Mouse (Mus musculus): ENCODE measurements at regions not wholly inside any gene's neighbourhood (a gene's known extent, or its start where the extent isn't known, plus 50 kb on each side); places are given as distances from the start of the nearest gene placed in this dataset.

GRCm38 (mm10) chr1:82158466-82158865, 74.4 kb upstream of the Gm9747 start:
- H3K27me3 ChIP-seq (ENCODE audit: control insufficient read depth, insufficient read depth, low read length, poor library complexity, severe bottlenecking), result no peaks in the 10 kb centered on the region
- H3K4me3 ChIP-seq (ENCODE audit: low read depth, low read length), result no peak overlapping the region
- H3K4me1 ChIP-seq (ENCODE audit: control insufficient read depth, insufficient read depth, low read length), result no peaks in the 10 kb centered on the region
- H3K27ac ChIP-seq (ENCODE audit: insufficient read depth, low read length), result no peak overlapping the region
- H3K9me3 ChIP-seq (replicated peaks; ENCODE audit: control insufficient read depth, insufficient read depth, low read length, poor library complexity, severe bottlenecking), result no peaks in the 10 kb centered on the region
- no peak overlapping the region for H3K9ac ChIP-seq (ENCODE audit: low read depth, poor library complexity, severe bottlenecking)
- H3K36me3 ChIP-seq (ENCODE audit: control insufficient read depth, insufficient read depth, low read length, poor library complexity, severe bottlenecking), result no peaks in the 10 kb centered on the region
- TF ChIP-seq EP300 (IDR thresholded peaks at IDR 0.05; ENCODE audit: insufficient read depth, low read depth, low read length), result no peak
- TF ChIP-seq POLR2A (IDR thresholded peaks at IDR 0.05; ENCODE audit: insufficient read depth, low read length), result no peak
- TF ChIP-seq CTCF (IDR thresholded peaks at IDR 0.05; ENCODE audit: low read depth, low read length), result no peak

GRCm38 (mm10) chr1:82159201-82159600, 73.7 kb upstream of the Gm9747 start:
- no peak for TF ChIP-seq POLR2A (IDR thresholded peaks at IDR 0.05; ENCODE audit: insufficient read depth, low read length)
- TF ChIP-seq EP300 (IDR thresholded peaks at IDR 0.05; ENCODE audit: insufficient read depth, low read depth, low read length), result no peak
- TF ChIP-seq CTCF (IDR thresholded peaks at IDR 0.05; ENCODE audit: low read depth, low read length), result no peak
- H3K36me3 ChIP-seq (ENCODE audit: control insufficient read depth, insufficient read depth, low read length, poor library complexity, severe bottlenecking), result no peaks in the 10 kb centered on the region
- H3K4me3 ChIP-seq (ENCODE audit: low read depth, low read length), result no peak overlapping the region
- no peak overlapping the region for H3K9ac ChIP-seq (ENCODE audit: low read depth, poor library complexity, severe bottlenecking)
- H3K27ac ChIP-seq (ENCODE audit: insufficient read depth, low read length), result no peak overlapping the region
- no peaks in the 10 kb centered on the region for H3K9me3 ChIP-seq (replicated peaks; ENCODE audit: control insufficient read depth, insufficient read depth, low read length, poor library complexity, severe bottlenecking)
- H3K27me3 ChIP-seq (ENCODE audit: control insufficient read depth, insufficient read depth, low read length, poor library complexity, severe bottlenecking), result no peaks in the 10 kb centered on the region
- H3K4me1 ChIP-seq (ENCODE audit: control insufficient read depth, insufficient read depth, low read length), result no peaks in the 10 kb centered on the region

- no peak for TF ChIP-seq EP300 (IDR thresholded peaks at IDR 0.05; ENCODE audit: insufficient read depth, low read depth, low read length)
- no peak for TF ChIP-seq POLR2A (IDR thresholded peaks at IDR 0.05; ENCODE audit: insufficient read depth, low read length)
- no peak for TF ChIP-seq CTCF (IDR thresholded peaks at IDR 0.05; ENCODE audit: low read depth, low read length)
- no peaks in the 10 kb centered on the region for H3K9me3 ChIP-seq (replicated peaks; ENCODE audit: control insufficient read depth, insufficient read depth, low read length, poor library complexity, severe bottlenecking)
- H3K4me3 ChIP-seq (ENCODE audit: low read depth, low read length), result no peak overlapping the region
- H3K27ac ChIP-seq (ENCODE audit: insufficient read depth, low read length), result no peak overlapping the region
- H3K27me3 ChIP-seq (ENCODE audit: control insufficient read depth, insufficient read depth, low read length, poor library complexity, severe bottlenecking), result no peaks in the 10 kb centered on the region
- H3K4me1 ChIP-seq (ENCODE audit: control insufficient read depth, insufficient read depth, low read length), result no peaks in the 10 kb centered on the region
- no peak overlapping the region for H3K9ac ChIP-seq (ENCODE audit: low read depth, poor library complexity, severe bottlenecking)
- no peaks in the 10 kb centered on the region for H3K36me3 ChIP-seq (ENCODE audit: control insufficient read depth, insufficient read depth, low read length, poor library complexity, severe bottlenecking)
Measured at GRCm38 (mm10) chr1:82162926-82163325, 70.0 kb upstream of the Gm9747 start.

GRCm38 (mm10) chr1:82168158-82168557, 64.8 kb upstream of the Gm9747 start:
- Histone ChIP-seq H3K27me3 (ENCODE audit: control insufficient read depth, insufficient read depth, low read length, poor library complexity, severe bottlenecking) (no peaks in the 10 kb centered on the region), H3K9ac (ENCODE audit: low read depth, poor library complexity, severe bottlenecking) (no peak overlapping the region), H3K9me3 (replicated peaks; ENCODE audit: control insufficient read depth, insufficient read depth, low read length, poor library complexity, severe bottlenecking) (no peaks in the 10 kb centered on the region; the same call in 1 of the 2 replicates), H3K4me3 (ENCODE audit: low read depth, low read length) (no peak overlapping the region), H3K27ac (ENCODE audit: insufficient read depth, low read length) (no peak overlapping the region), H3K36me3 (ENCODE audit: control insufficient read depth, insufficient read depth, low read length, poor library complexity, severe bottlenecking) (no peaks in the 10 kb centered on the region), H3K4me1 (ENCODE audit: control insufficient read depth, insufficient read depth, low read length) (no peaks in the 10 kb centered on the region)
- no peak for TF ChIP-seq POLR2A (IDR thresholded peaks at IDR 0.05; ENCODE audit: insufficient read depth, low read length)

- H3K36me3 ChIP-seq (ENCODE audit: control insufficient read depth, insufficient read depth, low read length, poor library complexity, severe bottlenecking), result no peaks in the 10 kb centered on the region
- H3K9ac ChIP-seq (ENCODE audit: low read depth, poor library complexity, severe bottlenecking), result no peak overlapping the region
- H3K9me3 ChIP-seq (replicated peaks; ENCODE audit: control insufficient read depth, insufficient read depth, low read length, poor library complexity, severe bottlenecking), result no peaks in the 10 kb centered on the region; the same call in 1 of the 2 replicates
- H3K4me3 ChIP-seq (ENCODE audit: low read depth, low read length), result no peak overlapping the region
- no peak overlapping the region for H3K27ac ChIP-seq (ENCODE audit: insufficient read depth, low read length)
- no peaks in the 10 kb centered on the region for H3K27me3 ChIP-seq (ENCODE audit: control insufficient read depth, insufficient read depth, low read length, poor library complexity, severe bottlenecking)
- no peaks in the 10 kb centered on the region for H3K4me1 ChIP-seq (ENCODE audit: control insufficient read depth, insufficient read depth, low read length)
- TF ChIP-seq CTCF (IDR thresholded peaks at IDR 0.05; ENCODE audit: low read depth, low read length) (no peak), EP300 (IDR thresholded peaks at IDR 0.05; ENCODE audit: insufficient read depth, low read depth, low read length) (no peak), POLR2A (IDR thresholded peaks at IDR 0.05; ENCODE audit: insufficient read depth, low read length) (no peak)
Measured at GRCm38 (mm10) chr1:82168949-82169348, 64.0 kb upstream of the Gm9747 start.

GRCm38 (mm10) chr1:82180427-82180826, 52.5 kb upstream of the Gm9747 start:
- H3K36me3 ChIP-seq (ENCODE audit: control insufficient read depth, insufficient read depth, low read length, poor library complexity, severe bottlenecking), result no peaks in the 10 kb centered on the region
- no peaks in the 10 kb centered on the region for H3K27me3 ChIP-seq (ENCODE audit: control insufficient read depth, insufficient read depth, low read length, poor library complexity, severe bottlenecking)
- TF ChIP-seq CTCF (IDR thresholded peaks at IDR 0.05; ENCODE audit: low read depth, low read length), result no peak
- H3K27ac ChIP-seq (ENCODE audit: insufficient read depth, low read length), result no peak overlapping the region
- no peaks in the 10 kb centered on the region for H3K9me3 ChIP-seq (replicated peaks; ENCODE audit: control insufficient read depth, insufficient read depth, low read length, poor library complexity, severe bottlenecking)
- no peaks in the 10 kb centered on the region for H3K4me1 ChIP-seq (ENCODE audit: control insufficient read depth, insufficient read depth, low read length)
- no peak overlapping the region for H3K4me3 ChIP-seq (ENCODE audit: low read depth, low read length)
- H3K9ac ChIP-seq (ENCODE audit: low read depth, poor library complexity, severe bottlenecking), result no peak overlapping the region

Measured in ES-Bruce4 (cell line).